Comparison of ENCODE assay signal across 8 mouse cellular contexts in the genomic region with DNA sequence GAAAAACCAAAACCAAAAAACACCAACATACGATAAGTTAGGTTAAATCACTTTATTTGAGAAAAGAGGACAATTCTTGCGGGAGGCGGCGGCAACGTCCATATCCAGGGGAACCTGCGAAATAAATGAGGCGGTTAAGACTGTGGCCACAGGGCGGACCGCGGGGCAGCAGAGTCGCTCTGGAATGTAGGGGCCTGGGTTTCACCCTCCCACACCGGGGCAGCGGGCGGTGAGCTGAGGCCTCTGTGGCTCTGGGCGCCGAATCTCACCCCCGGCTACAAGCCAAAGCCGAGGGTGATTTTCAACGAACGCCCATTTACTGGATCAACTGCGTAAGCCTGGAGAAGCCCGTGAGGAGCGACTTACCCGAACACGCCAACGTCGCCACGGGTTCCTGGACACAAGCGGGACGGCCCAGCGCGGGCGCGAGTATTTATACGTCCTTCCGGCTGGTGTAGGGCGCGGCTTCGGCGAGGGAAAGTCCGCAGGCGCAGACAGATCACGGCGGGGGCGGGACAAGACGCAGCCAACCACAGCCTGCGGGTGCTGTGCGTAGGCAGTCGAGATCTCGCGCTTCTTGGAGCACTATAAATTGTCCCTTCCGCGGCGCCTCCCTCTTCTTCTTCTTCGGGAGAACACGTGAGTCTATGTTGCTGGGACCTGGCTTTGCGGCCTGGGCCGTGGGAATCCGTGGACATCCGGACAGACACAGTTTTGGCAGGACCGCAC. TPM values are rescaled to one million over a fixed set of nuclear protein-coding genes. Genes with fewer than 3 reads are reported as not detected.
DNase-seq lines count a peak whose midpoint lies in the region; ATAC-seq lines count a peak whose summit lies in the region.

No protein-coding gene starts in this region.

- DNase-seq in adipocyte (ENCODE audit: low spot score) = peak; percentile 99
- peak; percentile 97 for DNase-seq in embryo, embryonic 10 days (ENCODE audit: low spot score)
- DNase-seq in gastrocnemius, postnatal 10 days = peak; percentile 95
- peak; percentile 99 to 100 for DNase-seq in left cerebral cortex, postnatal 10 days (ENCODE audit: extremely low spot score in 1 of 2, low spot score in 2 of 2)
- DNase-seq in right cerebral cortex, postnatal 25 days = peak; percentile 98
- peak; percentile 98 to 99 for DNase-seq in urinary bladder, postnatal 4 days (ENCODE audit: low spot score in 2 of 2)

- peak; percentile 84 for ATAC-seq in inflammation-experienced regulatory T-cells, adult 6 months
- peak; percentile 80 for ATAC-seq in megakaryocyte-erythroid progenitor cell, adult 5-6 weeks (replicated peaks; ENCODE audit: low FRiP score, low TSS enrichment, poor library complexity, severe bottlenecking)

- intact Hi-C loops in left cerebral cortex, postnatal 10 days (cut with DNase I) = no loop called here

RNA-seq across cellular contexts. Expression of a gene that starts 1.7 kb away (rescaled TPM):
- total RNA-seq in gastrocnemius, postnatal 10 days (2021) = 100 to 1,000 TPM; 732 to 736 TPM
- polyA plus RNA-seq in inflammation-experienced regulatory T-cells, adult 6 months (2017; shearing (Covaris generic)) = 100 to 1,000 TPM; 452 to 883 (median 453) TPM
- 100 to 1,000 TPM; 575 to 607 TPM for total RNA-seq in left cerebral cortex, postnatal 10 days (2021)
- total RNA-seq in megakaryocyte-erythroid progenitor cell, adult 5-6 weeks (2014; fragmentation: Nextera tagmentation) = 6,242 and 6,563 TPM in 2 replicates
- 1,324 and 2,144 TPM in 2 replicates for total RNA-seq in megakaryocyte-erythroid progenitor cell, adult 5-6 weeks (2017)

RNA-seq across cellular contexts. Expression of a gene that starts 1.8 kb away (rescaled TPM):
- total RNA-seq in gastrocnemius, postnatal 10 days (2021) = not detected
- not detected for polyA plus RNA-seq in inflammation-experienced regulatory T-cells, adult 6 months (2017; shearing (Covaris generic))
- total RNA-seq in left cerebral cortex, postnatal 10 days (2021) = under 1 TPM in 1 of 2 experiments, not detected in 1; 0.69 TPM
- 0.72 TPM in 1 of 2 replicates, not detected in the other for total RNA-seq in megakaryocyte-erythroid progenitor cell, adult 5-6 weeks (2014; fragmentation: Nextera tagmentation)
- 0.27 TPM in 1 of 2 replicates, not detected in the other for total RNA-seq in megakaryocyte-erythroid progenitor cell, adult 5-6 weeks (2017)

RNA-seq across cellular contexts. Expression of a gene that starts 4.6 kb away (rescaled TPM):
- total RNA-seq in gastrocnemius, postnatal 10 days (2021) = 100 to 1,000 TPM; 400 to 516 TPM
- polyA plus RNA-seq in inflammation-experienced regulatory T-cells, adult 6 months (2017; shearing (Covaris generic)) = 100 to 1,000 TPM; 234 to 249 (median 238) TPM
- 100 to 1,000 TPM; 156 to 176 TPM for total RNA-seq in left cerebral cortex, postnatal 10 days (2021)
- 367 and 415 TPM in 2 replicates for total RNA-seq in megakaryocyte-erythroid progenitor cell, adult 5-6 weeks (2014; fragmentation: Nextera tagmentation)
- 283 and 299 TPM in 2 replicates for total RNA-seq in megakaryocyte-erythroid progenitor cell, adult 5-6 weeks (2017)

RNA-seq across cellular contexts. Expression of a gene that starts 8.0 kb away (rescaled TPM):
- 100 to 1,000 TPM; 593 to 752 TPM for total RNA-seq in gastrocnemius, postnatal 10 days (2021)
- not detected for polyA plus RNA-seq in inflammation-experienced regulatory T-cells, adult 6 months (2017; shearing (Covaris generic))
- total RNA-seq in left cerebral cortex, postnatal 10 days (2021) = under 1 TPM; 0.43 to 0.49 TPM
- total RNA-seq in megakaryocyte-erythroid progenitor cell, adult 5-6 weeks (2014; fragmentation: Nextera tagmentation) = 0.76 TPM in 1 of 2 replicates, not detected in the other
- total RNA-seq in megakaryocyte-erythroid progenitor cell, adult 5-6 weeks (2017) = 2.0 TPM in 1 of 2 replicates, not detected in the other

RNA-seq across cellular contexts. Expression of a gene that starts 12.2 kb away (rescaled TPM):
- 10 to 100 TPM; 16.7 to 19.4 TPM for total RNA-seq in gastrocnemius, postnatal 10 days (2021)
- 10 to 100 TPM; 29.5 to 55.4 (median 32.2) TPM for polyA plus RNA-seq in inflammation-experienced regulatory T-cells, adult 6 months (2017; shearing (Covaris generic))
- total RNA-seq in left cerebral cortex, postnatal 10 days (2021) = 10 to 100 TPM; 30.9 to 37.9 TPM
- 58.4 and 91.1 TPM in 2 replicates for total RNA-seq in megakaryocyte-erythroid progenitor cell, adult 5-6 weeks (2014; fragmentation: Nextera tagmentation)
- 48.9 and 54.8 TPM in 2 replicates for total RNA-seq in megakaryocyte-erythroid progenitor cell, adult 5-6 weeks (2017)

Comparison
In these comparisons a context has a peak if more than half of its experiments do, and no peak if none do; other contexts are left out.
1. Peak in every context shown above with its lines: DNase-seq and ATAC-seq.